Mouse (Mus musculus): Measurements from ENCODE around the gene Olfr1424. TPM values are rescaled to one million over a fixed set of nuclear protein-coding genes. Genes with fewer than 3 reads are reported as not detected.

The Olfr1424 gene
- polyA plus RNA-seq, 1 experiment: not detected

DNA sequence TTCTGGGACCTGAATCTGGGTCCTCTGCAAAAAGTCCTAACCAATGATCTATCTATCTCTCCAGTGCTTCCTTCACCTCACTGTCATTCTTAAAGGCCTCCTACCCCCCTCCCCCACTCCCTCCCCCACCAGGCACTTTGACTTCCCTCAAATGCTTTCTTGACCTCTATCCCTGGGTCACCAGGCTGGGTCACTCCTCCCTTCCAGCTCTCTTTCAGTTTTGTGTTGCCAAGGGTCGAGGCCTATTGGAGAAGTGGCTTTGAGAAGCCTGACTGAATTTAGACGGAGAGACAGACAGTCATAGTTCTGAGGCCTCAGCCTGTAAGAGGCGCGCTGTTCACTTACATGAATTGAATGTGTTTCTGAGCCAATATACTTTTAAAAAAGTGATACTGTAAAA is 46.3 kb downstream of the Olfr1424 start:
- Histone ChIP-seq H3K4me1 (ENCODE audit: control insufficient read depth, insufficient read depth, low read length) (peaks cover 2% of the 10 kb centered on the region), H3K27me3 (ENCODE audit: control insufficient read depth, insufficient read depth, low read length, poor library complexity, severe bottlenecking) (no peaks in the 10 kb centered on the region), H3K9ac (ENCODE audit: low read depth, poor library complexity, severe bottlenecking) (no peak overlapping the region), H3K9me3 (replicated peaks; ENCODE audit: control insufficient read depth, insufficient read depth, low read length, poor library complexity, severe bottlenecking) (no peaks in the 10 kb centered on the region), H3K27ac (ENCODE audit: insufficient read depth, low read length) (no peak overlapping the region), H3K4me3 (ENCODE audit: low read depth, low read length) (no peak overlapping the region), H3K36me3 (ENCODE audit: control insufficient read depth, insufficient read depth, low read length, poor library complexity, severe bottlenecking) (no peaks in the 10 kb centered on the region)
- TF ChIP-seq CTCF (IDR thresholded peaks at IDR 0.05; ENCODE audit: low read depth, low read length) (no peak), EP300 (IDR thresholded peaks at IDR 0.05; ENCODE audit: insufficient read depth, low read depth, low read length) (no peak), POLR2A (IDR thresholded peaks at IDR 0.05; ENCODE audit: insufficient read depth, low read length) (no peak)

DNA sequence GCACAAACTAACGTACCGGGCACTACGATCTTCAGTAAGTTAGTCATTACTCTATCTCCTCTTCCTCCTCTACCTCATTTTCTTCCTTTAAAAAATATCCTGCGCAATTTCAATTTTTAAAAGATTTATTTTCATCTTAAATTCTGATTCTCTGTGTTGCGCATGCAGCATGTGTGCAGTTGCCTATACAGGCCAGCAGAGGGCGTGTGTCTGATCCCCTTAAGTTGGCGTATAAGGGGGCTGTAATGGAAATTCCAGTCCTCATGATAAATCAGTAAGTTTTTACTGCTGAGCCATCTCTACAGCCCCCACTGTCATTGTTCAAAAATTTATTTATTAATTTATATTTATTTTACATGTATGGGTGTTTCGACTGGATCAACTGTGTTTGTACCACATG is 46.8 kb downstream of the Olfr1424 start:
- Histone ChIP-seq H3K4me3 (ENCODE audit: low read depth, low read length) (no peak overlapping the region), H3K27ac (ENCODE audit: insufficient read depth, low read length) (no peak overlapping the region), H3K9ac (ENCODE audit: low read depth, poor library complexity, severe bottlenecking) (no peak overlapping the region), H3K4me1 (ENCODE audit: control insufficient read depth, insufficient read depth, low read length) (peaks cover 2% of the 10 kb centered on the region), H3K9me3 (replicated peaks; ENCODE audit: control insufficient read depth, insufficient read depth, low read length, poor library complexity, severe bottlenecking) (no peaks in the 10 kb centered on the region), H3K27me3 (ENCODE audit: control insufficient read depth, insufficient read depth, low read length, poor library complexity, severe bottlenecking) (no peaks in the 10 kb centered on the region), H3K36me3 (ENCODE audit: control insufficient read depth, insufficient read depth, low read length, poor library complexity, severe bottlenecking) (no peaks in the 10 kb centered on the region)
- peak; percentile 73 for TF ChIP-seq CTCF (IDR thresholded peaks at IDR 0.05; ENCODE audit: low read depth, low read length)
- no peak for TF ChIP-seq POLR2A (IDR thresholded peaks at IDR 0.05; ENCODE audit: insufficient read depth, low read length)
- no peak for TF ChIP-seq EP300 (IDR thresholded peaks at IDR 0.05; ENCODE audit: insufficient read depth, low read depth, low read length)

DNA sequence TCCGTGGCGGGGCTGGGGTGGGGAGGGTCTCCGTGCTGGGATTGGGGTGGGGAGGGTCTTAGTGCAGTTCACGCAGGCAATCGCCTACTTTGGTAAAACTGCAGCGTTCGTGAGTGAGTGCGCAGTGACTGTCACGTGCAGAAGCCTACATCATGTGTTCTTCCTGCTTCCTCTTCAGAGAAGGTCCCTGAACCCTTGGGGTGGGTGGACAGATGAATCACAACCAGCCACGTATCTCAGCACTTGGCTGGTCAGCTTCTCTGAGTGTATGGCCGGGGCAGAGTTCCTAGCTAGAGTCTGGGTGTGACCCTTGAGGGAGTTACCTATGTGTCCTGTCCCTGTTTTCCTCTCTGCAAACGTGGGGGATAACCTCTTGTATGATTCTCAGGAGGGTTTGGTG is 49.3 kb downstream of the Olfr1424 start:
- Histone ChIP-seq H3K27me3 (ENCODE audit: control insufficient read depth, insufficient read depth, low read length, poor library complexity, severe bottlenecking) (no peaks in the 10 kb centered on the region), H3K4me1 (ENCODE audit: control insufficient read depth, insufficient read depth, low read length) (peaks cover 2% of the 10 kb centered on the region), H3K9ac (ENCODE audit: low read depth, poor library complexity, severe bottlenecking) (peak overlapping the region; percentile 77), H3K9me3 (replicated peaks; ENCODE audit: control insufficient read depth, insufficient read depth, low read length, poor library complexity, severe bottlenecking) (no peaks in the 10 kb centered on the region), H3K4me3 (ENCODE audit: low read depth, low read length) (peak overlapping the region; percentile 72), H3K27ac (ENCODE audit: insufficient read depth, low read length) (no peak overlapping the region), H3K36me3 (ENCODE audit: control insufficient read depth, insufficient read depth, low read length, poor library complexity, severe bottlenecking) (no peaks in the 10 kb centered on the region)
- TF ChIP-seq CTCF (IDR thresholded peaks at IDR 0.05; ENCODE audit: low read depth, low read length) (no peak), POLR2A (IDR thresholded peaks at IDR 0.05; ENCODE audit: insufficient read depth, low read length) (no peak), EP300 (IDR thresholded peaks at IDR 0.05; ENCODE audit: insufficient read depth, low read depth, low read length) (no peak)

DNA sequence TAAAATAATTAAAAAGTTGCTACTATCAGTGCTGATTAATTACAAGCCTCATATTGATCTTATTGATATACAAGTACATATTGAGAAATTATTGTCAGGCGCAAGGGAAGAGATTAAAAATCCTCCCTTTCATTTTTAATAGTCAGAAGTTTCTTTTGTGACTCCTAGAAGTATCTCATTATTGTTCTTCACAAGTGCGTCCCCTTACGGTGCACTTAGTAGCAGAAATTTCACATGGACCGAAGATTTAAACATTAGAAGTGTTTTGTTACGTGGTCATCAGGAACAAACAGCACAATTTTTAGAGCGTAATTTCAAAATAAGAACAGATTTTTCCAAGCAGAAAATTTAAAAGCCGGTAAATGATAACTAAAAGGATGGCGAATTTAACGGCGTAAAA is 49.9 kb downstream of the Olfr1424 start:
- Histone ChIP-seq H3K36me3 (ENCODE audit: control insufficient read depth, insufficient read depth, low read length, poor library complexity, severe bottlenecking) (no peaks in the 10 kb centered on the region), H3K4me3 (ENCODE audit: low read depth, low read length) (peak overlapping the region; percentile 50), H3K9ac (ENCODE audit: low read depth, poor library complexity, severe bottlenecking) (peak overlapping the region; percentile 77), H3K27me3 (ENCODE audit: control insufficient read depth, insufficient read depth, low read length, poor library complexity, severe bottlenecking) (no peaks in the 10 kb centered on the region), H3K27ac (ENCODE audit: insufficient read depth, low read length) (no peak overlapping the region), H3K4me1 (ENCODE audit: control insufficient read depth, insufficient read depth, low read length) (peaks cover 2% of the 10 kb centered on the region), H3K9me3 (replicated peaks; ENCODE audit: control insufficient read depth, insufficient read depth, low read length, poor library complexity, severe bottlenecking) (no peaks in the 10 kb centered on the region)
- no peak for TF ChIP-seq EP300 (IDR thresholded peaks at IDR 0.05; ENCODE audit: insufficient read depth, low read depth, low read length)

DNA sequence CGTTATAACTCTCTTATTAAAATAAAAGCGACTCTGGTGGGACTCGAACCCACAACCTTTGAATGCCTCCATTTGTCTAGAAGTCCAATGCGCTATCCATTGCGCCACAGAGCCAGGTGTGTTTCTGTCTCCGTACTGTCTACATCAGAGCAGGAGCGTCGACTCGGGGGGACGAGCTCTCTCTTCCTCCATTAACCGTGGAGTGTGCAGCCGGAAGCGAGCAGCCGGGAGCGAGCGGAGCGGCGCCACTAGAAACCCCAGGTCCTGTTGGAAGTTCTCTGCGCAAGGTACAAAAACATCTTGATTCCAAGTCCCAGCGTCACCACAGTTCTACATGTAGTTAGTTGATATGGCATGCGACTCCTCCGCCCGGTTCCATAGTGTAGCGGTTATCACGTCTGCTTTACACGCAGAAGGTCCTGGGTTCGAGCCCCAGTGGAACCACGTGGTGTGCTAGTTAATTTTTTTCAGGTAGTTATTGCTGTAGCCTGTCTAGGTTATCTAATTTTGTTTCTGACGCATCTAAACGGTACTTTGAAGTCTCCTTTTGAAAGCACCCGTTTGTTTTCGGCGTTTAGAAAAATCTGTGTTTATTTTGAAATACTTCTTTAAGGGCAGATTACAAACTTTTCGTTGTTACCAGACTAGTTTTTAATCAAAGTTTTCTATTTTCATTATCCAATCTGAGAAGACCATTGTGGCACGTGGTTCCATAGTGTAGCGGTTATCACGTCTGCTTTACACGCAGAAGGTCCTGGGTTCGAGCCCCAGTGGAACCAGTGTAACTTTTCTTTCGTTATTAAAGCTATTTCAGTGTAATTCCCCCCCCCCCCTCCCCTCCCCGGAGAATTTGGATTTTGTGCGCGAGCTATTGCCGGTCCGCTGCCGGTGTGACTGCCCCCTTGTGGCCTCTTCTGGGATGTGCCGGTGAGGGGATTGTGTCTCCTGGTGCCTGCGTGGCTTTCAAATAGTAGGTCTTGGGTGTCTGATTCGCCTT is 50.6 kb downstream of the Olfr1424 start:
- Histone ChIP-seq H3K27me3 (ENCODE audit: control insufficient read depth, insufficient read depth, low read length, poor library complexity, severe bottlenecking) (no peaks in the 10 kb centered on the region), H3K27ac (ENCODE audit: insufficient read depth, low read length) (peak overlapping the region; percentile 57), H3K9ac (ENCODE audit: low read depth, poor library complexity, severe bottlenecking) (peak overlapping the region; percentile 34), H3K9me3 (replicated peaks; ENCODE audit: control insufficient read depth, insufficient read depth, low read length, poor library complexity, severe bottlenecking) (no peaks in the 10 kb centered on the region), H3K4me3 (ENCODE audit: low read depth, low read length) (peak overlapping the region; percentile 96), H3K4me1 (ENCODE audit: control insufficient read depth, insufficient read depth, low read length) (peaks cover 2% of the 10 kb centered on the region), H3K36me3 (ENCODE audit: control insufficient read depth, insufficient read depth, low read length, poor library complexity, severe bottlenecking) (no peaks in the 10 kb centered on the region)
- TF ChIP-seq EP300 (IDR thresholded peaks at IDR 0.05; ENCODE audit: insufficient read depth, low read depth, low read length) (no peak), CTCF (IDR thresholded peaks at IDR 0.05; ENCODE audit: low read depth, low read length) (peak; percentile 79), POLR2A (IDR thresholded peaks at IDR 0.05; ENCODE audit: insufficient read depth, low read length) (no peak)

DNA sequence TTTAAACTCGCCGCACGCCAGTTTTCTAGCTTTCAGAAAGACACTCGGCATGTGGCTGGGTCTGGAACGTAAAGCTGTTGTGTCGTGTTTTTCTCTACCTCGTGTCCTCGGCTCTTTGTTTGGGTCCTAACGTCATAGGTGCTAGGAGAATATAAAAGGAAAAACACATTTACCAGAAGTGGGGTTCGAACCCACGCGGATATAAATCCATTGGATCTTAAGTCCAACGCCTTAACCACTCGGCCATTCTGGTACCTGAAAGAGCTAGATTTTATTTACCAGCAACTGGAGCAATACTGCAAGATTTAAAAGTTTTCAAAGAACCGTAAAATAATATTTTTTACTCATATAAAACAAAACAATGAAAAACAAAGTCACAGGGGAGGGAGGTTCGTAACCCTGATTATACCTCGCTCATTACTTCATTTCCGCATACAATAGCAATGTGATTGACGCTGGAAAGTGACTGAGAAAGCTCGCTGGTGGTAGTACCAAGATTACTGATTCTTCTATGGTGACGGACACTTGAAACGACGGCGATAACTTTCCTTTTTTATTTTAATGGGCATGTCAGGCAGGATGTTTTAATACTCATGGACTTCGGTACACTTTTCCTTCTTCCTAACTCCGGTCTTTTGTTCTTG is 51.4 kb downstream of the Olfr1424 start:
- TF ChIP-seq POLR2A (IDR thresholded peaks at IDR 0.05; ENCODE audit: insufficient read depth, low read length) (no peak), CTCF (IDR thresholded peaks at IDR 0.05; ENCODE audit: low read depth, low read length) (no peak), EP300 (IDR thresholded peaks at IDR 0.05; ENCODE audit: insufficient read depth, low read depth, low read length) (no peak)
- no peaks in the 10 kb centered on the region for H3K36me3 ChIP-seq (ENCODE audit: control insufficient read depth, insufficient read depth, low read length, poor library complexity, severe bottlenecking)
- peak overlapping the region; percentile 34 for H3K9ac ChIP-seq (ENCODE audit: low read depth, poor library complexity, severe bottlenecking)
- H3K27ac ChIP-seq (ENCODE audit: insufficient read depth, low read length): peak overlapping the region; percentile 59
- no peaks in the 10 kb centered on the region for H3K27me3 ChIP-seq (ENCODE audit: control insufficient read depth, insufficient read depth, low read length, poor library complexity, severe bottlenecking)
- H3K4me1 ChIP-seq (ENCODE audit: control insufficient read depth, insufficient read depth, low read length): no peaks in the 10 kb centered on the region
- no peaks in the 10 kb centered on the region for H3K9me3 ChIP-seq (replicated peaks; ENCODE audit: control insufficient read depth, insufficient read depth, low read length, poor library complexity, severe bottlenecking)
- H3K4me3 ChIP-seq (ENCODE audit: low read depth, low read length): peak overlapping the region; percentile 96

Data from ES-Bruce4 (cell line).